Mouse (Mus musculus): ENCODE measurements at regions not wholly inside any gene's neighbourhood (a gene's known extent, or its start where the extent isn't known, plus 50 kb on each side); places are given as distances from the start of the nearest gene placed in this dataset.
A peak's percentile ranks its signal among the peaks of the same experiment; 100 is the strongest.

- DNase-seq (ENCODE audit: low read depth, low spot score), result peak; percentile 36
These were observed 608.0 kb downstream of the Bcl11a start for GRCm38 (mm10) chr11:24685545-24686467.

GRCm38 (mm10) chr11:24688160-24688782 is 610.4 kb downstream of the Bcl11a start:
- no peak for DNase-seq (ENCODE audit: low read depth, low spot score)

- DNase-seq (ENCODE audit: low read depth, low spot score), result no peak
These were observed 612.0 kb downstream of the Bcl11a start for GRCm38 (mm10) chr11:24689807-24690333.

GRCm38 (mm10) chr11:24693926-24694325 is 616.1 kb downstream of the Bcl11a start:
- DNase-seq (ENCODE audit: low read depth, low spot score), result no peak

- DNase-seq (ENCODE audit: low read depth, low spot score), result no peak
These were observed 617.3 kb downstream of the Bcl11a start for GRCm38 (mm10) chr11:24695010-24695720.

- no peak for DNase-seq (ENCODE audit: low read depth, low spot score)
These were observed 618.7 kb downstream of the Bcl11a start for GRCm38 (mm10) chr11:24696561-24696960.

GRCm38 (mm10) chr11:24708790-24709189 is 630.9 kb downstream of the Bcl11a start:
- no peak for DNase-seq (ENCODE audit: low read depth, low spot score)

- DNase-seq (ENCODE audit: low read depth, low spot score), result no peak
These were observed 638.9 kb downstream of the Bcl11a start for GRCm38 (mm10) chr11:24716539-24717287.

- DNase-seq (ENCODE audit: low read depth, low spot score), result no peak
These were observed 646.5 kb downstream of the Bcl11a start for GRCm38 (mm10) chr11:24724259-24724937.

GRCm38 (mm10) chr11:24726331-24726730 is 648.5 kb downstream of the Bcl11a start:
- DNase-seq (ENCODE audit: low read depth, low spot score), result no peak

- no peak for DNase-seq (ENCODE audit: low read depth, low spot score)
These were observed 649.5 kb downstream of the Bcl11a start for GRCm38 (mm10) chr11:24727404-24727803.

- DNase-seq (ENCODE audit: low read depth, low spot score), result no peak
These were observed 653.6 kb downstream of the Bcl11a start for GRCm38 (mm10) chr11:24731431-24731830.

- DNase-seq (ENCODE audit: low read depth, low spot score), result peak; percentile 17
These were observed 661.9 kb downstream of the Bcl11a start for GRCm38 (mm10) chr11:24739710-24740255.

GRCm38 (mm10) chr11:24740466-24740865 is 662.6 kb downstream of the Bcl11a start:
- DNase-seq (ENCODE audit: low read depth, low spot score), result no peak

GRCm38 (mm10) chr11:24742561-24742960 is 664.7 kb downstream of the Bcl11a start:
- no peak for DNase-seq (ENCODE audit: low read depth, low spot score)

- DNase-seq (ENCODE audit: low read depth, low spot score), result no peak
These were observed 665.6 kb downstream of the Bcl11a start for GRCm38 (mm10) chr11:24743439-24743838.

- no peak for DNase-seq (ENCODE audit: low read depth, low spot score)
These were observed 668.0 kb downstream of the Bcl11a start for GRCm38 (mm10) chr11:24745841-24746240.

GRCm38 (mm10) chr11:24750144-24750779 is 672.4 kb downstream of the Bcl11a start:
- DNase-seq (ENCODE audit: low read depth, low spot score), result no peak

- DNase-seq (ENCODE audit: low read depth, low spot score), result no peak
These were observed 680.3 kb downstream of the Bcl11a start for GRCm38 (mm10) chr11:24758130-24758529.

- no peak for DNase-seq (ENCODE audit: low read depth, low spot score)
These were observed 705.6 kb downstream of the Bcl11a start for GRCm38 (mm10) chr11:24783470-24783869.

Data from embryo, embryonic 11.5 days (tissue).